Mouse (Mus musculus) erythroblast, adult 5-6 weeks (primary cell): ENCODE measurements around the gene Gm28308. TPM values are rescaled to one million over a fixed set of nuclear protein-coding genes. Genes with fewer than 3 reads are reported as not detected.
A peak's percentile ranks its signal among the peaks of the same experiment; 100 is the strongest.

Source experiments
- ATAC-seq: replicated peaks from 2 replicates; pipeline ENCODE4 v1.8.0; 2016; ENCODE audit warnings: moderate number of reproducible peaks, mild to moderate bottlenecking, moderate TSS enrichment, inconsistent platforms; ENCODE audit not compliant: poor library complexity, low FRiP score, severe bottlenecking
- total RNA-seq, 2 experiments: library from RNA; stranded (forward) in 1 of 2; stranded (reverse) in 1 of 2; fragments of 150-400 nt in 1 of 2; fragments of 200-764, 138-1000 nt in 1 of 2; gene quantifications; 2 replicates each; pipeline versions ENCODE4 v1.2.3 to v1.2.4; 2015 to 2017; ENCODE audit warnings: low replicate concordance in 2 of 2

Gene Gm28308
- total RNA-seq, 2 experiments from 2014 or later, result not detected

DNA sequence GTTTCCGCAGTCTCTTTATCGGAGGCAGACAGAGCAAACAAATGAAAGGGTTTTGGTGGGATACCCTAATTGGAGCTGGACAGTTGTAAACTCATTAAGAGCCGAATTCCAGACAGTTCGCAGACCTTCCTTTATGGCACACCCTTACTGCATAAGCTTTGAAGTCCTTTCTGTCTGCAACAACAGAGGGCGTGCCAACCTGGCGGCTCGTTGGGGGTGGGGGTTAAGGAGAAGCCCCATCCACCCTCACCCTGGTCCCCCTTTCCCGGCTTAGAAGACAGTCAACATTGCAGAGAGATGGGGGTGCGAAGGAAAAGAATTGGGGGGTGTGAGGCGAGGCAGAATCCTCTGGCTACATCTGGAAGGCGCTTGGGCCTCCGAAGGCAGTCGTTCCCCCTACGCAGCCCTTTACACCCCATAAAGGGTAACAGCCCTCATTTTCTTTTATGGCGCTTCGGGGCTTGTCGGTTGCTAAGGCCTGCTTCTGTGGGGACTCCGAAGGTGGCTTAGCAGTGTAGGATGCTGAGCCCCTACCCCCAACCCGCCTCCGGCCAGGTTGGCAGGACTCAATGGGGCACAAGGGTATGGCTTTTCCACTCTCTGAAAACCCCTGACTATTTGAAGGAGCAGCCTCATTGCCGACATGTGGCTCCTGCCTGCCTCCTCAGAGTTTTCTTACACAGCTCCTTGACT is 9.0 kb upstream of the Gm28308 start:
- ATAC-seq, result no peak

DNA sequence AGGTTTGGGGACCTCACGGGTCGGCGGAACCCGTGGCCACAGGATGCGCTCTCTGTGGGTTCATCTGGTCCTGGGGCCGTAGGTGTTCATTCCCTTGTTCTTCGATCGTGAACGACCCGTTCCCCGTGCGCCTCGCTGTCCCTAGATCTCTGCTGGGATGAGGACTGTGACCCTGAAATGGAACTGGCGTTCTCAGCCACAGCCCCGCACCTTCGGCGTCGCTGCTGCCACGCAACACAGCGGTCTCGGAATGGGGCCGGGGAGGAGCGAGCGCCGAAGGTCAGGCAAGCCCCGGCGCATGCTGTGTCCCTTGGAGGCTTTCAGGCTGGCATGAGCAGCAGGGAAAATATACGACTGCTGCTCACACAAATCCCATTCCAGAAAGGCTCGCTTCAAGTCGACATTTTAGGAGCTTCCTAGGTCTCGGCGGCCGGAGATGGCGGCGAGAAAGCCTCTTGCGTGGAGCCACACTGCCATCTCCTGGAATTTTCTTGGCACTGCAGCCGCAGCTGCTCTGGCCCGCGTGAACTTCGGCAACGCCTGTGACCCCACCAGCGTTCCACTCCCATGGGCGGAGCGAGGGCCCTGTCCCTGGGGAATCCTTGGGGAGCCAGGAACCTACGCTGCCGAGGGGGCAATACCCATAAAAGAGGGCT is 8.3 kb upstream of the Gm28308 start, which contains the start of gene Hoxa7:
Gene Hoxa7 (minus strand): TSS at position 518 of the 656 bp plus-strand sequence.
- peak; percentile 81 for ATAC-seq

DNA sequence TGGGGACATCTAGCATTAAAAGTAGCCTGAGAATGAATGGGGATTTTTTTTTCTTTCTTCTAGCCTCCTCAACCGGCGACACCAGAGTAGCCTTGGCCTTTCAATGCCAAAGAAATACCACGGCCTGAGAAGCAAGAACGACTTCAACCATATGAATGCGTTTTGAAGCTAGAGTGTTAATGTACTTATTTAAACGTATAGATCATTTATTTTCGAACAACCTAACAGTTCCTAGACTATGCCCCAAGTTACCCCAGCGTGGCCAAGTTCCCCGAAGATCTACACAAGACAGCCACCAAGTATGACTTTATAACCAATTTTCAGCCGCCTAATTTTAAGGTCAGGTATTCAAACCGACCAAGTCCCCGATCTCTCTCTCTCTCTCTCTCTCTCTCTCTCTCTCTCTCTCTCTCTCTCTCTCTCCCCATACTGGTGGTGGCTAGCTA is 7.7 kb upstream of the Gm28308 start:
- no peak for ATAC-seq

DNA sequence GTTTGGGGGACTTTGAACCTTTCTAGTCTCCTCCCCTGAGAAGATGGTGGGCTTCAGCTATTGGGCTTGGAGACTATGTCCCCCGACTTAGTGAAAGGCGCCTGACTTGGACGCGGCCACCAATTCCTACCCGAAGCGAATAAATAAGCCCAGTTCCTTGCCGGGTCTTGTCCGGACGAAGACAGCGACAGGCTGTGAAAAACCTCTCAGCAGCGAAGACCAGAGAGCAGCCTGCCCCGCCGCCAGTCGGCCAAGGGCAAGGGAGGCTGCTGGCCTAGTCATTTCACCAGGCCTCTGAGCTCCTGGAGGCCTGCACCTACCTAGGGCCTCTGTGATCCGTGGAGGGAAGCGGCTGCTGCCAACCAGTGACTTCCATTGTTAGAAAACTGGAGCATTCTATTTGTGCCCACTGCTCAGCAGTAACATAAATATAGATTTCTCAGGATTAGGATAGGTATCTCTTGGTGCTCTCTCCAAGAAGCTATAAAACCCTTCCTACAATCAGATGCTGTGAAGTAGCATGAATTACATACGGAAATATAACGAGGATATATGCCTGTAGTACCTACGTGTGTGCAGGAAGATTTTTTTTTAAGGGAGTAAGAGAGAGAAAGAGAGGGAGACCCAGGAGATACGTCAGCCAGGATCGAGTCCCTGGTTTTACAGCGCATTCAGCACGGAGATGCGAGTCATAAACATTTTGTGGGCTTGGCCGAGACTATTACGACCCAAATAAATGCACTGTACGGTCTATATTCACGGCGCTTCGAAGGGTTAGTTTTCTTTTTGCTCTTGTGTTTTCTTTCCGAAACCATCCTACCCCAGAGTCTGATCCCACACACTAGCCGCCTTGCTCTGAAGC is 7.1 kb upstream of the Gm28308 start:
- no peak for ATAC-seq

DNA sequence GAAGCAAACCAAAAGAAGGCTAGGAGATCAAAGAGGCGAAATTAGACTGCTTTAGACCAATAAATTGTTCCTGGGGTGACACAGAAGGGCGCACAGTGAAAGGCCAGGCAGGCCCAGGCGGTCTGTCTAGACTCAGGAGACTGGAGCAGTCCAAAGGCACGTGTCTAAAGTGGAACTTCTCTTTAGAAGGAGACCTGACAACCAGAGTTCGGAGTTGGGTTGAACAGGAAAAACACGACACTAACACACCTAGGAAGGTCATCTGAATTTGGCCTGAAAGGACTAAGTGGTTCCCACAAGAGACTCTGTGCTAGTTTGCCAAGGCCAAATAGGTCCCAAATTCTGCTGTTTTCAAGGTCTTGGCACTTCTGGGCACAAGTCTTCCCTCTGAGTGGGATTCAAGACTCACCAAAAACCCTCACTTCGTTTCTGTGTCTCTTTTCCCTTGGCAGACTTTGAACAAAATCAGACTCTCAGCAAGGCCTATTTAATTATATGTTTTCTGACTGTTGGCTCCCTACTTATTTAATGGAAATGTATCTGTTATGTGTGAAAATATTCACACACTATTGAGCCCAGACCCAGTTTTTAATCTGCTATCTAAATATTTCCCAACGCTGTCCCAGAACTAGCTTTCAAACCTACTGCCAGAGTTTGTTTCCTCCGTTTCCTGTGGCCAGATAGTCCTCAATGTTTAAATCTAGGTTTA is 6.2 kb upstream of the Gm28308 start:
- ATAC-seq, result no peak

DNA sequence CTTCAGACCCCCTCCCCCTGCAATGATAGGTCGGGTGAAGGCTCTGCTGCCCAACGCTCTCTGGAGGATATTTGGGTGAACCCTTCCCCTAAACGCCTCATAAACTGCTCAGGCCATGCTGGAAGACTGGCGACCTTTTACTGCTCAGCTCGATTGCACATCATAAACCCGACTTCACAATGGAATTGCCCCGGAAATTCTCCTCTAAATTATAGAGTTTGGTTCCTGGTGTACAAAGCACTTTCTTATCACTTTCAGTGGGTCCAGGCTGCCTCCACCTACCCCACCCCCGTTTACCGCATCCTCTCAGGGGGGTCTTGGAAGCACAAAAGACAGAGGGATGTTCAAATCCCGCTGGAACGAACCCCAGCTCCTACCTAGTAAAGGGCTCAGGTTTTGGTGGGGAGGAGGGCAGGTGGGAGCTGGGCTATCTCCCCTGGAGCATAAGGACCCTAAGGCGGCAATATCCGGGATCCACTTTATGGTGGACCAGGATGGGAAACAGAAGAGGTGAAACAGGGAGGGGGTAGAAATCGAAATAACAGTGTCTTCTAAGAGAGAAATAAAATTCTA is 5.6 kb upstream of the Gm28308 start:
- no peak for ATAC-seq

DNA sequence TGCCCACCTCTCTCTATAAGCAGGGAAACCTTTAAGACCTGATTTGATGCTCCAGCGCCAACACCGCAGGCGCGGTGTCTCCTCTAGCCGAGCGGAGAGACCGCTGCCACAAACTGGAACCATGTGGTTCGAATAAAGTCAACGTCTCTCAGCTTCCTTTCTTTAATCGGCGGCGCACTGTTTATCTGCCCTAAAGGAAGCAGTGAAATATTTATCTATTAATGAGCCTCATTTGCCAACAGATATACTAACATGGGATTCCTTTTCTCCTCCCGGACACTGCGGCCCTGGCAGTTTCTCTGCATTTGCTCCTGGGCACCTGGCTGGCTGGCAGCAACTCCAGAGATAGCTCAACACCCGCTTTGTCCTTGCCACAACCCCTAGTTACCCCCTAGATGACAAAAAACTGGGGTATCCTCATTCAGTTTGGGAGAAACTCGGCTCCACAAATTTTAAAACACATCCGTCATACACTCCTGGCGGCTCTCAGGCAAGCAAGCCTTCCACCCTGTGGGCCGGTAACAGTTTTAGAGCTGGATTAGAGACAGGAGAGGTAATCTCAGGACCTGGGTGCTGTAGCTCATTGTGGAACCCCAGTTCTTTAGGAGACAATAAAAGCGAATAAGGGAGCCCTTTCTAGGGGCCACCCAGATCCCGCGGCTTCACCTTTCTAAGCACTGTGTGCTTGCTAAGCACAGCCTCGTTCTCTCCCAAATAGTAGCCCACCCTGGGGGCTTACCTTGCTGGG is 4.9 kb upstream of the Gm28308 start:
- no peak for ATAC-seq

DNA sequence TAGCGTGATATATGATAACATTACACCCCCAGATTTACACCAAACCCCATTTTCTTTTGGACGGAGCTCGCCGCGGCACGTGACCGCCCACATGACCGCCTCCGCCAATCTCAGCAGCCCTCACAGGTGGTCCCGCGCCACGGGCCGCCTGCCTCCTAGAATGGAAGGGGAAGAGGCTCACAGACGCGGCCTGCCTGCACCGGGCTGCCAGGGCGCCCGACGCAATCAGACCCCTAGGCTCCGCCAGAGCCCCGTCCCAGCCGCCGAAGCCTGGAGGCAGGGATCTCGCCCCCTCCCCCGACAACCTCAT is 4.3 kb upstream of the Gm28308 start:
- no peak for ATAC-seq

DNA sequence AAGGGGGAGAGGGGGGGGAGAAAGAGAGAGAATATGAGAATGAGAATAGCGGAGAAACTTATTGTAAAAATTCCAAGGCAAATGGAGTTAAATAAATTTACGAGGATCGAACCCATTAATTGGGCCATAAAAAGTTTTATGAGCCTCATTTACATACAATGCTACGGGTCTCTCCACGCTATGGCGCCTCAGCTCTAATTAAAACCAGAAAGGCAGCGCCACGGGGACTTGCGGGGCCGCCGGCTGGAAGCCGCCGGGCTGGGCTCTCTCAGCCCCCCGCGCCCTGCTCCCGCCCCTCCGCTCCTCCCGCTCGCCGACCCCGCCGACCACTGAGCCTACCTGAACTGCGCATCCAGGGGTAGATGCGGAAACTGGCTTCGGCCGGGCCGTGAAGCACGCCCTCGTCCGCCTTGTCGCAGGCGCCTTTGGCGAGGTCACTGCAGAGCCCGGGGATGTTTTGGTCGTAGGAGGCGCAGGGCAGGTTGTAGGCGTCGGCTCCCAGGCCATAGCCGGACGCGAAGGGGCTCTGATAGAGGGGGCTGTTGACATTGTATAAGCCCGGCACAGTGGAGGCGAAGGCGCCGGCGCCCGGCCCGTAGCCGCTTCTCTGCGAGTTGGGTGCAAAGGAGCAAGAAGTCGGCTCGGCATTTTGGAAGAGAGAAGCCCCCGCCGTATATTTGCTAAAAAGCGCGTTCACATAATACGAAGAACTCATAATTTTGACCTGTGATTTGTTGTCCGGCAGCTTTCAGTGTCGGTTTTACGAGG is 3.7 kb upstream of the Gm28308 start:
- ATAC-seq, result no peak

DNA sequence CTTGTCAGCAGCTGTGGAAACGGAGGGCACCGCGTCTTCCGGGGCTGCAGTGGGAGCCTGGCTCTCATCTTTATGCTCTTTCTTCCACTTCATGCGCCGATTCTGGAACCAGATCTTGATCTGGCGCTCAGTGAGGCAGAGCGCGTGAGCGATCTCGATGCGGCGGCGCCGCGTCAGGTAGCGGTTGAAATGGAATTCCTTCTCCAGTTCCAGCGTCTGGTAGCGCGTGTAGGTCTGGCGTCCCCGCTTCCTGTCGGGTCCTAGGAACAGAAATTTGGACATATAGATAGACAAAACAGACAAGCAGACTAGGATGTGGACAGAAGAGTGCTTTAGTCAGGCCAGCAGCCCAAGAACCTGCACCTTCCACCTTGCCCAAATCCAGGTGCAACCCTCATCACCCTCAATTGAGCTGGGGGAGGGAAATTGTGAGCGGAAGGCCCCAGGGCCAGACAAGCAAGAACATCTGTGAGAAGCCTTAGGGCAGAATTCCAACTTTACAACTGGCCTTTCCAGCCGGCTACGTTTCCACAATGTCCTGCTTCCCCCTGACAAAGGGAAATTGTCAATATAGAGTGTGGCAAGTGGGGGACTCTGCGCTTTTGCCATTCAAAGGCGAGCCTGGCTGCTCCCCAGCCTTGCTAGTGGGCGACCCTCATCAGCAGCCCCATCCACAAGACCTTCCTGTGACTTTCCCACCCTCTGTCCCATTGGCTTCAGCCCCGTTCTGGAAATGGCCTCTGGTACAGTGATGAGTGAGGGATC is 2.8 kb upstream of the Gm28308 start:
- ATAC-seq, result no peak

DNA sequence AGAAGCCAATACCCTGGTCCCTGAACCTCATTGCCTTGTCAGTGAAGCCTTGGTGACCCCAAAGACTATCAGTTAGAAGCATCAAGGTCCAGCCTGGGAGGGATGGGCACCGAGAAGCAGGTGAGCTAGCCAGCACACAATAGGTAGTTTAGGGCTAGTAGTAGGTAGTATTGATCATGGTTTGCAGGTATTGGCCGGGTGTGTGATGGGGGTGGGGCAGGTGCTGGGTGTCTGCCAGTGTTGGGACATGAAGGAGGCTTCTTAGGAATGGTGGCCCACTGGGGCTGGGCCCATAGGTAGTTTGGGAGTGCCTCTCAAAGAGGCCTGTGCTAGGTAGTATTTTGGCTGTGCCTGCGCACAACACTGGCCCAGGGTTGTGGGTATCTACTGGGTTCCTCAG is 1.9 kb upstream of the Gm28308 start:
- ATAC-seq, result no peak

DNA sequence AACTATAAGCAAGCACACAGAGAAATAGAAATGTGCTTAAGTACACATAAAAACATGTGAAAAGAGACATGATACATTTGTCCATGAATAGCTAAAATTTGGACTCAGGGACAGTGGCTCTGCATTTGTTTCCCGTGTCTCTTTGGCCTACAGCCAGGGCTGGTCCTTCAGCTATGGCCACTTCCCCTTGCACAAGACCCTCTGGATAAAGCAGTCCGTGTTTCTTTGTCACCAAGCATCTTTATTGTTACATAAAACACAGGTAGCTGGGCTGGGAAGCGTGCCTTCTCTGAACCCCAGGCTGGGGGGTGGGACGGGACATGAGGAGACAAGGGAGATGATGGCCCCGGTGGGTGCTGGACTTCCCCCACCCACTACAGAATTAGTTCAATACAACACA is 1.1 kb upstream of the Gm28308 start:
- ATAC-seq, result no peak

DNA sequence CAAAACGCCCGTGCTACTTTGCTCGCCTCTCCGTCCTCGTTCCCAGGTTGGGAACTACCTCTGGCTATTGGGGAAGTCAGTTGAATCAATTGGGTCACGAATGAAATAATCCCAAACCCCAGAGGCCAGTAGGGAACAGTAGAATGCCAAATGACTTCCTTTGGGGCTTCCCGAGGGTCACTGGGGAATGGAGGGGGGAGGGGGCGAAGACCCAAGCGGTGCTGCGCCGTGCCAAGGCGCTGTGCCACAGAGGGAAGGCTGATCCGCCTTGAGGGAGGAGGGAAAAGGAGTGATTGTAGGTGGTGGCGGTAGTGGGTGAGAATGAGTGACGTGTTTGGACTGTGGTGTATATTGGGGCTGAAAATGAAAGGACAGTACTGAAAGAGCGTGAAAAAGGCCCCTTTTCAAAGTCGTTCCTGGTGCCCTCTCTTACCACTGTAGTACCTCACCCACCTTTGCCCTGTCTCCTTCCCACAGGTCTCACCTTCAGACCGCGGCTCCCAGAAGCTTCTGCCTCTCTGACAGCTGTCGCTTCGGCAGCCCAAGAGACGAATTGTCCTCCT is 502 bp downstream of the Gm28308 start:
- ATAC-seq, result no peak

DNA sequence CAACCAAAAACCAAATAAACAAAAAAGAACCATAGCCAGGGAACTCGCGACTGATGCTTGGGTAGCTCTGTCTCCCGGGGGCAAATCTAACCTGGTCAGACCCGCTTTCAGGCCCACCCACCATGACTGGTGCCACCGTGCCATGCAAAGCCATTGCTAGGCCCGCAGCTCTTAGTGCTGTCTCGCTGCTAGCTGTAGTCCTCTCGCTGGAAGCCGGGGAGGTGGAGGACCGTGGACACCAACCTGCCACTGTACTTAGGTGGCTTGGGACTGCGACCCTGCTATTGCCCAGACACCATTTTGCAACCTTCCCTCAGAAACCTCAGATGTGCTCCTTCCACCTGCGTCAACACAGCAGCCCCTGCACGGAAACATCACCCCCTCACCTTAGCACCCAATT is 1.2 kb downstream of the Gm28308 start:
- ATAC-seq, result no peak

DNA sequence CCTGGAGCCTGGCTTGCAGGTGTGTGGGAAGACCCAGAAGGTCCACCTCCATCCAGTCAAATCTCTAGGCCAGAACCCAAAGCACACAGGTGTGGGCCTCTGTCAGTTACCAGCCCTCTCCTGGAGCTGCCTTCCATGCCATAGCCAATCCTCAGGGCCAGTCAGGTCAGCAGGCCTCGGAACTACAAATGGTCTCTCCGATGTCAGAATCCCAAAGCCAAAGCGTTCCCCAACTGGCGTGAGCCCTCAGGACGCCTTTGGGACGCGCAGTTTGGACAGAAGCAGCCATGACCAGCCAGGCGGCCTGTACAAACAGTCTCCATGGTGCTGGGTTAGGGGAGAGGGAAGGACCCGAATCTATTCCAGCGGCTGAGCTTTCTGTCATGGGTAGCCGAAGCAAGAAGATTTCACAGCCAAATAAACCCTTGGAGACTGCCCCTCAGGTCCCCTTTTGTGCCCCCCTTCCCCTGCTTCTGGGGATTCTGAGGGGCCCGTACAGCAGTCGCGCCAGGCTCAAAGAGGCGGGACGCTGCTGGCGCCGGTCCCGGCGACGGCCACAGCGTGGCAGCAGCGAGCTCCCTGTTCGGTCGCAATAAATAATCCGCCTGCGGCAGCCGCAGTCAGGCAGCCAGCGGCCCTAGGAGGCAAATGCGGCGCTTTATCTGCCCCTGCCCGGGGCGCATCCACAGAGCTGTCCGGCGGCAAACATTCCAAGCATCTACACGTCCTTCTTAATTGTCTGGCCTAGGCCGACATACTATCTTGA is 1.8 kb downstream of the Gm28308 start:
- ATAC-seq, result no peak

DNA sequence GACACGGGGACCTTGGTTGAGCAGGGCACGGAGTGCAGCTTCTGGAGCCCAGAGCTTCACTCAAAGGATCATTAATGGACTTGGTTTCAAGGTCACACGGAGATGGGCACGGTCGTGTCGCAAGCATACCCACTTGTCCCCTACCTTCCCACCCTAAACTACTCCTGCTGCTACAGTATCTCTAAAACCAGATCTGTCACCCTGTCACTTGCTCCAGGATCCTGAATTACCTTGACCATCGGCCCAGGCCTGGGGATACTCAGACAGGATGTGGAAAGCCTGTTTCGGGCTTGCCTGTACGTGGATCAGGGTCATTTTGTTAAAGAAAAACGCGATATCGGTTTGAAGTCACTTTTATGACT is 3.5 kb downstream of the Gm28308 start:
- ATAC-seq, result no peak
